Mouse (Mus musculus) lung, postnatal 36 days (tissue): ENCODE measurements around the gene Gm21981.

Experiments
- DNase-seq: peaks from one replicate; pipeline ENCODE4 v3.0.0; 2022; ENCODE audit warnings: mixed read lengths

Gene Gm21981

DNA sequence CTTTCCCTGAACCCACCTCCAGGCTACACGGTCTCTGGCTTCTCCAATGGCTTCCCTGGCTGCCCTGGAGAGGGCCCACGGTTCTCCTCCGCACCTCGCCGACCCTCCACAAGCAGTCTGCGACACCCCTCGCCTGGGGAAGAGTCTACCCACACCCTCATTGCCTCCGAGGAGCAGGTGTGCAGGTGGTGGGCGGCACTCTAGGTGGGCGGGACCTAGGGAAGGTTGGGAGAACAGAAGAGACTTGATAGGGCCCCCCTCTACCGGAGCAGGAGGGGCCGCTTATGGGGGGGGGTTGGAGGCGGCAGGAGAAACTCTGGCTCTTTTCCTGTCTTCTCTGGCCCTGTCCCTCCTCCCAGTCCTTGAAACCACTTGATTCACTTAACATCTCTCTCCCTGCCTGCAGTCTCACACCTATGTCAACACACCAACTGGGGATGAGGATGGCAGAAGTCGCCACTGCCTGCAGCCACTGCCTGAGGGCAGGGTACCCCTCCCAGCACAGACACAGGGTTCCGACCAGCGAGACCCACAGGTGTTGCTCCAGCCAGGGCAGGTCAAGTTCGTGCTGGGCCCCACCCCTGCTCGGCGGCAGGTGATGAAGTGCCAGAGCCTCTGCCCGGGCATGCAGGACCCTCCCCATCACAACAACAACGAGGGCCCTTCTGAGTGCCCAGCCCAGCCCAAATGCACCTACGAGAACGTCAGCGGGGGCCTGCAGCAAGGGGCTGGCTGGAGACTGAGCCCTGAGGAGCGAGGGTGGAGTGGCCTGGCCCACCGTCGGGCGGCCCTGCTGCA, 8.5 kb upstream of the Gm21981 start:
- no peak for DNase-seq

GRCm38 (mm10) chr17:47701793-47702192, 7.5 kb upstream of the Gm21981 start:
- DNase-seq: no peak

- DNase-seq: no peak
These were observed 4.8 kb upstream of the Gm21981 start for GRCm38 (mm10) chr17:47699055-47699454.

- no peak for DNase-seq
These were observed 3.9 kb upstream of the Gm21981 start for GRCm38 (mm10) chr17:47698156-47698555.

- DNase-seq: no peak
These were observed 1.1 kb upstream of the Gm21981 start for GRCm38 (mm10) chr17:47695337-47695710.

DNA sequence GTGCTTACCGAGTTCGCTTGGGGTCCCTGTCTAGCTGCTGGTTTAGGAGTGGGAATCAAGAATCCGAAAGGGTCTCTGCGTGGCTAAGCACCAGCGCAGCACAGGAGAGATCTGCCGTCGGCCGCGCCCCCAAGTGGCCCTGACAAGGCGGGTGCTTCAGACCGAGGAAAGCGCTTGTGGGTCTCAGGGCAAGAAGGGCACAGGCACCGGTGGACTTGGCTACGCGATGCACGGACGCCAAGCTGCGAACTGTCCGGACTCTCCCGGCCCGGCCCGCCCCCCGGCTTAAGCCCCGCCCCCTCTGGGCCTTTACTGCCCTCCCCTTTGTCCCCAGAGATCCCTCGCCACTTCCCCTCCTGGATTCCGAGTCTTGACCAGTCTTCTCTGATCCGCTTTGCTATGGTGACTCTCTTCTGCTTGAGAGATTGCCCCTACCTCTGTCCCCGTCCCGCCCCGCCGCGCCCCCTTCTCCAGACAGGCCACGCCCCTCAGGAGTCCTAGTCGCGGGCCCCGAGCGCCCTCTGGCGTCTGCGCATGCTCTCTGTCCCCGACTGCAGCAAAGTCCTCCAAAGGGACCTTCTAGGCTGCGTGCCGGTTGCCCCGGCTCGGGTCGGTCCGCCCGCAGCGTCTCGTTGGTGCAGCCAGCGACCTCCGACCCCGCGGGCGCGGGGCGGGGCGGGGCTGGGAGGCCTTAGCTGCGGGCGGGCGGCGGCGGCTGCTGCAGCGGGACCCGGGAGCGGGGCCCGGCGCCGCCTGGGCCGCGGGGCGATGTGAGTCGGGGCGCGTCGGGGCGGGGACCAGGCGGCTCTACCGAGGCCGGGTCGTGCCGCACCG, 465 bp upstream of the Gm21981 start, which contains the start of gene Prickle4:
Gene Prickle4 (minus strand): TSS at position 234 of the 834 bp plus-strand sequence.
- DNase-seq: peak; percentile 98

GRCm38 (mm10) chr17:47693671-47694441, 399 bp downstream of the Gm21981 start:
- DNase-seq: no peak

GRCm38 (mm10) chr17:47691650-47692049, 2.6 kb downstream of the Gm21981 start:
- no peak for DNase-seq

GRCm38 (mm10) chr17:47689894-47690293, 4.4 kb downstream of the Gm21981 start:
- no peak for DNase-seq

DNA sequence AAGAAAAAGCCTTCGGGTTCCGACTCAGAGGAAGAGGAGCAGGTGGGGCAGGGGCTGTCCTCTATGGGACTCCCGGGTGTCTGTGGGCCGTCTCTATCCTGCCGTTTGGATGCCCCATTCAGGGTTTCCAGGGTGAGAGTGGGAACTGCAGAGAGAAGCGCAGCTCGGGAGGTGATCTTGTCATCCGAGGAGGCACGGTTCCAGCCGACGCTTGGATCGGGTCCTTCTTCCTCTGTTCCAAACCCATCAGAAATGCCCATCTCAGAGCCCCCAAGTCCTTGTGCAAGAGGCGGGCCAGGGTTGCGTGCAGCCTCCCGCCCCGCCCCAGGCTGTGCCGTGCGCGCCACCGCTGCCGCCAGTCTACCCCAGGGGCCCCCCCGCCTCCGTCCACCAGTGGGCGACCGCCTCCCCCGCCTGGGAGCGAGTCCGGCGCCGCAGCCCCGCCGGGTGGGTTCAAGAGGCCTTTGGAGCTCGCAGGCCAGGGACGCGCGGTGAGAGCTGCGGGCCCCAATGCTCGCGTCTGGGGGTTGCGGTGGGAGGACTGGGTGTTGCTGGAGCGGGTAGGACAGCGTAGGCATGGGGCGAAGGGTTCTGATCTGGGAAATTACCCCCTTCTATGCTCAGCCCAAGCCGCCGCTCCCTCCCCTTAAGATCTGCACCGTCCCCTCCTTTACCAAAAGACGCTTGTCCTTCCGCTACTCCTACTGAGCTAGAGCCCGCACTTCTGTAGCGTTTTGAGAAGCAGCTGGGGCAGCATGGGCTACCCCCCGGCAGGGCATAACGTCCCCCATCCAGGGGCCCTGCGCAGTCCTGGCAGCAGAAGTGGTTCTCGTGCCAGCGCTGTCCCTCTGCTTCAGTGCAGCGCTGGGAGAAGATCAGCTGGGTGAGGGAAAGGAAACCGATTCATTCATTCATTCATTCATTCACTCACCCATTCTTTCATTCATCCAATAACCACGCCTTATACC, 5.4 kb downstream of the Gm21981 start, which contains the start of gene Frs3:
Gene Frs3 (plus strand): TSS at position 423 of the 968 bp plus-strand sequence.
- DNase-seq: peak; percentile 64

- no peak for DNase-seq
These were observed 6.0 kb downstream of the Gm21981 start, which contains the start of gene Tomm6 for GRCm38 (mm10) chr17:47688344-47688607. Tomm6 (minus strand) TSS chr17:47688386.

- DNase-seq: peak; percentile 98
These were observed 6.6 kb downstream of the Gm21981 start for GRCm38 (mm10) chr17:47687409-47688343.

- no peak for DNase-seq
These were observed 11.4 kb downstream of the Gm21981 start for GRCm38 (mm10) chr17:47682836-47683235.

- DNase-seq: no peak
These were observed 15.6 kb downstream of the Gm21981 start for GRCm38 (mm10) chr17:47678702-47679101.

DNA sequence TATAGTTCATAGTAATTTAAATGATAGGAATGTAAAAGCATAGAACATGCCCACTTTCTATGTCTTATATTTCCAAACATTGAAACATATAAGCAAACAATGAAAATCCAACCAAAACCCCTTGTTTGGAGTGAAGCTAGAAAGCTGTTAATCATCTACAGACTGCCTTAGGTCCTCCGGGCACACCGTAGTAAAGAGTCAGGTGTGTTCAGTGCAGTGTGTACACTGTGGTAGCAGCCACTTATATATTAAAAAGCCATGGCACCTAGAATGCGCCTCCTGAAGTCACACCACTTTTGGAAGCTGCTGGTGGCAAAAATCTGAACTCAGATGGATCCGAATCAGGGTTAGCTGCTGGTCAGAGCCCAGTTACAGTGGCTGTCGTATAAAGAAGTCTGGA, 16.0 kb downstream of the Gm21981 start:
- DNase-seq: no peak

- DNase-seq: peak; percentile 85
These were observed 17.7 kb downstream of the Gm21981 start for GRCm38 (mm10) chr17:47676581-47676980.

DNA sequence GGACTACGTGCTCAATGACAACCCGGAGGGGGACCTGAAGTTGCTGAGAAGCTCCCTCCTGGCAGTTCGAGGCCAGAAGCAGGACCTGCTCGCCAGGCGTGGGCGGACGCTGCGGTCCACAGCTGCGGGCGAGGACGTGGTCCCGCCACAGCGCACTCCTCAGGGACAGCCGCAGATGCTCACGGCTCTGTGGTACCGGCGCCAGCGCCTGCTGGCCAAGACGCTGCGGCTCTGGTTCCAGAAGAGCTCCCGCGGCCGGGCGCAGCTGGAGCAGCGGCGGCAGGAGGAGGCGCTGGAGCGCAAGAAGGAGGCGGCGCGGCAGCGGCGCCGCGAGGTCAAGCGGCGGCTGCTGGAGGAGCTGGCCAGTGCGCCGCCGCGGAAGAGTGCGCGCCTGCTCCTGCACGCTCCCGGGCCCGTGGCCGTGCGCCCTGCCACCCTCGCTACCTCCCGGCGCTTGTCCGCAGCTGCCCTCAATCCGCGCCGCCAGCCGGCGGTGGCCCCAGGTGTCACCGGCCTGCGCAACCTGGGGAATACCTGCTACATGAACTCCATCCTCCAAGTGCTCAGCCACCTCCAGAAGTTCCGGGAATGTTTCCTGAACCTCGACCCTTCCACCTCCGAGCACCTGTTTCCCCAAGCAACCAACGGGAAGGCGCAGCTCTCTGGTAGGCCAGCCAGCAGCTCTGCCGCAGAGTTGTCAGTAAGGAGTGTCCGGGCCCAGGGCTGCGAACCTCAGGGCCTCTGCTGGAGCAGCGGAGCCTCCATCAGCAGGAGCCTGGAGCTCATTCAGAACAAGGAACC, 21.7 kb downstream of the Gm21981 start:
- peak; percentile 67 for DNase-seq

DNA sequence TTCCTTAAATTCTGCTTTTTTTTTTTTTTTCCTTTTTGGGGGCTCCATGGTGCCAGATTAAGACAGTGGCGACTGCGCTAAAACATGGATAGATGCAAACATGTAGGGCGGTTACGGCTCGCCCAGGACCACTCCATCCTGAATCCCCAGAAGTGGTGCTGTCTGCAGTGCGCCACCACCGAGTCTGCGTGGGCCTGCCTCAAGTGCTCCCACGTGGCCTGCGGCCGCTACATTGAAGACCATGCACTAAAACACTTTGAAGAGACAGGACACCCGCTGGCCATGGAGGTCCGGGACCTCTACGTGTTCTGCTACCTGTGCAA, 22.3 kb downstream of the Gm21981 start:
- no peak for DNase-seq

DNA sequence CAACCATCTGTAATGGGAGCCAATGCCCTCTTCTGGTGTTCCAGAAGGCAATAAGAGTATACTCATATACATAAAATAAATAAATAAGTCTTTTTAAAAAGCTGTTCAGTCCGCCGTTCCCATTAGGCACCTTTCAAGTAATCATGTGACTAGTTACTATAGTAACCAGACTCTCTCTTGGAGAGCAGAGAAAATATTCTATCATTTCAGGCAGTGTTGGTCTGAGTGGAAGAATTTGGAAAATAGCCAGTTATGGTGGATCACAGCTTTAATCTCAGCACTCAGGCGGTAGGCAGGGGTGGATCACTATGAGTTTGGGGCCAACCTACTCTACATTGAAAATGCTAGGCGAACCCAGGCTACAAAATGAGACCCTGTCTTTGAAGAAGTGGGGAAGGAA, 25.1 kb downstream of the Gm21981 start:
- no peak for DNase-seq

DNA sequence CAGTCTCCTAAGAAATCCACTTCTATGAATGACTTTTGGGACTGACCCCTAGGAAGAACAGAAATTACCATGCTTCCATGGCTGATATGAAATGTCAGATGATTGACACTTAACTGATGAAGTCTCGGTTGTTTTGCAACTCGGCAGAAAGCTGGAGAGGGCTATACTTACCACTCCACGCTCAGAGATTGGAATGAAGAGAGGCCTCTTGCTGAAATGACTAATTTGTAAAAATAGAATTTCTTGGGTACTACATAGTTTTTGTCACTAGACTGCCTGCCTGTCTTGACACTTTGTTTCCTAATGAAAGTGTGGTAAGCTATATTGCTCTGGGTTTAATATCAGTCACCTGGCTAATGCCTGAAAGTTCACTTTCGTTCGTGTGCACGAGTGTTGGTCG, 29.8 kb downstream of the Gm21981 start:
- no peak for DNase-seq
